Mouse (Mus musculus) CH12.LX (cell line): ENCODE measurements around the gene Sec63.

Experiments used
- CTCF ChIP-seq, 2 experiments: IDR thresholded peaks in 1 of 2; conservative IDR thresholded peaks in 1 of 2; 2 replicates each; pipeline ENCODE4 v1.5.1; 2011 to 2012; ENCODE audit warnings: low read depth in 2 of 2, low read length in 2 of 2, improper control_type of control experiment in 1 of 2, inconsistent platforms in 1 of 2, mild to moderate bottlenecking in 1 of 2, moderate library complexity in 1 of 2
- ELF1 ChIP-seq: IDR thresholded peaks from 2 replicates; pipeline ENCODE4 v1.6.1; 2014; ENCODE audit warnings: low read depth, mild to moderate bottlenecking, inconsistent platforms, low read length, improper control_type of control experiment
- MAFK ChIP-seq: IDR thresholded peaks from 2 replicates; pipeline ENCODE4 v1.6.1; 2011; ENCODE audit warnings: low read length, improper control_type of control experiment; ENCODE audit not compliant: insufficient replicate concordance
- MAZ ChIP-seq: IDR thresholded peaks from 2 replicates; pipeline ENCODE4 v1.6.1; 2012; ENCODE audit warnings: low read depth, mild to moderate bottlenecking, inconsistent platforms, low read length, improper control_type of control experiment, moderate library complexity
- POLR2AphosphoS2 ChIP-seq: IDR thresholded peaks from 2 replicates; pipeline ENCODE4 v1.6.1; 2011; ENCODE audit warnings: low read depth, low read length, improper control_type of control experiment
- USF1 ChIP-seq: IDR thresholded peaks from 2 replicates; pipeline ENCODE4 v1.6.1; 2014; ENCODE audit warnings: low read depth, mild to moderate bottlenecking, inconsistent platforms, low read length, improper control_type of control experiment
- USF2 ChIP-seq: conservative IDR thresholded peaks from 2 replicates; pipeline ENCODE4 v1.6.1; 2011; ENCODE audit warnings: low read depth, low read length, improper control_type of control experiment
- ZNF384 ChIP-seq: IDR thresholded peaks from 2 replicates; pipeline ENCODE4 v1.6.1; 2012; ENCODE audit warnings: low read depth, low read length, improper control_type of control experiment, inconsistent platforms

DNA sequence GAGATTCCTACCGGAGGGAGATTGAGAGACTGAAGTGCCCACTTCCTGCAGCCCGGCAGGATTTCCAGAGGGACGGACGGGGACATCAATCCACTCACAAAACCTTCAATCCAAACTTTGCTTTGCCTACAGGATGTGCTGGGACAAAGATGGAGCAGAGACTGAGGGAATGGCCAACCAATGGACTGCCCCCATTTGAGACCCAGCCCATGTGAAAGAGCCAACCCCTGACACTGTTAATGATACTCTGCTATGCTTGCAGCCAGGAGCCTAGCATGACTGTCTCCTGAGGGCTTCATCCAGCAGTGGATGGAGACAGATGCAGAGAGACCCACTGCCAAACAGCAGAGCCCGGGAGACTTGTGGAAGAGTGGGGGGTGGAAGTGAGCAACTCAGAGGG is 118.4 kb downstream of the Sec63 start:
- TF ChIP-seq ZNF384 = no peak
- TF ChIP-seq CTCF (conservative IDR thresholded peaks at IDR 0.05 in 1 of 2, IDR thresholded peaks at IDR 0.05 in 1 of 2; ENCODE audit: low read depth in 2 of 2, low read length in 2 of 2) = no peak
- no peak for TF ChIP-seq ELF1
- no peak for TF ChIP-seq POLR2AphosphoS2
- no peak for TF ChIP-seq USF1
- no peak for TF ChIP-seq MAZ
- no peak for TF ChIP-seq MAFK
- TF ChIP-seq USF2 = no peak
